Mouse (Mus musculus): ENCODE measurements around the gene Asap2. TPM values are rescaled to one million over a fixed set of nuclear protein-coding genes. Genes with fewer than 3 reads are reported as not detected.

Gene Asap2
- total RNA-seq, 2 experiments from 2014 or later: 37.6 to 40.3 TPM

GRCm38 (mm10) chr12:21159304-21159703, 169.0 kb downstream of the Asap2 start:
- no peak for DNase-seq (ENCODE audit: extremely low spot score in 1 of 2, low spot score in 2 of 2)
- intact Hi-C loops (cut with DNase I): no loop called here

DNA sequence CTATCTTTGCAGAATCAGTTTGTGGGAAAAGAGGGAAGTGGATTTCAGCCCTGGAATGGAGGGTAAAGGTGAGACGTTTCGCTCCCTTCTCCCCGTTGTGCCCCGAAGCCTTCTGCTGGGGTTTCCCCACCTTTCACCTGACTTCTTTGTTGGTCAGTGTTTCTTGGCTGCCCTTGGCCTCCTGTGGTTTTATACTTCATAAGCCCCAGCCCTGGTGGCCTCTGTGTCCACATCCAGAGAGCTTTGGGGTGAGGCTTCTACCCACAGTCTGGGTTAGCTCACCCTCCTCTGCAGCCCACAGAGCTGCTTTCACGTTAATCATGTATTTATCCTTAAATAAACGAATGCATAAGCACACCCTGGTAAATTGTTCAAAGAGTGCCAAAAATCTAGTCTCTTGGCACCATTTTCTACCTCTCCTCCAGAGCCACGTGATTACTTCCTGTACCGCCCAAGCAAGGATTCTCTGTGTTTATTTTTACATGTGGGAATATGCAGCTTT, 170.1 kb downstream of the Asap2 start:
- DNase-seq (ENCODE audit: extremely low spot score in 1 of 2, low spot score in 2 of 2): no peak
- intact Hi-C loops (cut with DNase I): loop anchor here (5.0 kb wide), 2 partner anchors 47 to 48 kb away; no protein-coding TSS in a partner anchor

GRCm38 (mm10) chr12:21161841-21162240, 171.6 kb downstream of the Asap2 start:
- DNase-seq (ENCODE audit: extremely low spot score in 1 of 2, low spot score in 2 of 2): no peak
- intact Hi-C loops (cut with DNase I): loop anchor here (5.0 kb wide), 2 partner anchors 45 to 50 kb away; no protein-coding TSS in a partner anchor

GRCm38 (mm10) chr12:21163706-21164105, 173.4 kb downstream of the Asap2 start:
- DNase-seq (ENCODE audit: extremely low spot score in 1 of 2, low spot score in 2 of 2): no peak
- intact Hi-C loops (cut with DNase I): loop anchor here (5.0 kb wide), 2 partner anchors 44 to 51 kb away; no protein-coding TSS in a partner anchor

DNA sequence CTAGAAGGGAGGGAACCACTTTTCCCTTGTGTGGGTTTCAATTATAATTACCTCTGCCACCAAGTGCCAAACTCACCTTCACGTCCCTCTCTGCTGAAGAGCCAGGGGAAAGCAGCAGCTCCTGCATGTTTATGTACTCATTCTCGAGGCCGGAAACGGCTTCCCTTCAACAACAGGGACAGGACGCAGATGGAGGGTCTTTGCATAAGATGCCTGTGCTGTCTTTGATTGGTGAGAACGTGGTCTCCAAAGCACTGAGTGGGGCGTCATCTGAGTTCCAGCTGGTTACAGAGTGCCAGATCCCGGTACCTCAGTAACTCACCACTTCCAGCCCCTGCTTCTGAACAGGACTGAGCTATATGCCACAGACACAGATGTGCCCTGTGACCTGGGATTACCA, 174.0 kb downstream of the Asap2 start:
- no peak for DNase-seq (ENCODE audit: extremely low spot score in 1 of 2, low spot score in 2 of 2)
- intact Hi-C loops (cut with DNase I): loop anchor here (5.0 kb wide), 2 partner anchors 43 to 52 kb away; no protein-coding TSS in a partner anchor

GRCm38 (mm10) chr12:21165157-21165556, 174.9 kb downstream of the Asap2 start:
- DNase-seq (ENCODE audit: extremely low spot score in 1 of 2, low spot score in 2 of 2): no peak
- intact Hi-C loops (cut with DNase I): no loop called here

DNA sequence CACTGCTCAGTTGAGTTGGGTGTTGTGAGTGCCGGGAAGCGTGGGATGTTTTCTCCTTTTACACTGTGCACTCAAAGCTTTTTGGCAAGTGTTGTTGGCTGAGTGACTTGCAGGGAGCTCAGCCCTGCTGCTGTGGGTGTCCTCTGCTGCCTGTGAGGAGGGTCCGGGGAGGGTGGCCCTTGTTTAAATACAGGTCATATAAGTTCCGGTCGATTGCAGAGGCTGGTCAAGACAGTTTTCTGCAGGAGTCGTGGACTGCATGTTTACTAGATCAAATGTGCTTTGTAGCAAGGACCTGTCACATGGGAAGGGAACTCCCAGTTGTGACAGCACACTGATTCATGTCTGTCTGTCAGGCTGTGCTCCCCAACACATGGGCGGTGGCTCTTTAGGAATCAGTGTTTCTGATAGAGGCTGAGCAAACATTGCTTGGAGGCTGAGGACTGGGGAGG, 175.7 kb downstream of the Asap2 start:
- intact Hi-C loops (cut with DNase I): no loop called here
- no peak for DNase-seq (ENCODE audit: extremely low spot score in 1 of 2, low spot score in 2 of 2)

- intact Hi-C loops (cut with DNase I): no loop called here
- DNase-seq (ENCODE audit: extremely low spot score in 1 of 2, low spot score in 2 of 2): no peak
Observed at GRCm38 (mm10) chr12:21166884-21167575, 176.8 kb downstream of the Asap2 start.

DNA sequence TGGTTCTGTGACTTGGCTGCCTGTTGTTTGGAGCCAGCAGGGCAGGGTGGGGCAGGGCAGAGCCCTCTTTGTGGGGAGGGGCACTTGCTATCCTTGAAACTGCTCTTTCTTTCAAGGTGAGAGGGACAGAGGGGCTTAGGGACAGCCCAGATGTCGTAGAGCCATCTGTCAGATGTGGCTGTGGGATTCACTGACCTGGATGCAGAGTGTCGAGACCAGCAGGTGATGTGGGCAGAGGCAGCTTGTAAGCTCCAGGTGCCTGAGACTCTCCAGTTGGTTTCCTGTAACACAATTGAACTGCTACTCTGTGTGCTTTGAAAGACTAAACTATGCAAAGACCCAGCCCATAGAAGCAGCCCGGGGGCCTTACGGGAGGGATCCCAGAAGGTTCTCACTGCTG, 177.5 kb downstream of the Asap2 start:
- DNase-seq (ENCODE audit: extremely low spot score in 1 of 2, low spot score in 2 of 2): no peak
- intact Hi-C loops (cut with DNase I): no loop called here

DNA sequence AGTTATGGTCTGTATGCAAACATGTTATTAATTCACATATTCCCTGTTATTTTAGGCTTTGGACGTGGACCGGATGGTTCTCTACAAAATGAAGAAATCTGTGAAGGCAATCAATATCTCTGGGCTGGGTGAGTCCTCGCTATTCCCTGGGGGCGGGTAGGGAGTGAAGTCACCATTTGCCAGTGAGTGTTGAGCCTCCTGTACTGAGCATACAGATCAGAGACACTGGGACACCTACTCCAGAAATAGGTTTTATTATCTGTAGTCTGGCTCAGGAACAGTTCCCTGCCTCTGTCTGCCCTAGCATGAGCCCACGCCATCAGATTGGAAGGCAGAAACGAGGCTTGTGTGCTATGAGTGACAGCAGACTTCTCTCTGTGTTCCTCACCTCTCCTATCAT, 177.9 kb downstream of the Asap2 start:
- intact Hi-C loops (cut with DNase I): no loop called here
- DNase-seq (ENCODE audit: extremely low spot score in 1 of 2, low spot score in 2 of 2): no peak

GRCm38 (mm10) chr12:21171776-21172490, 181.7 kb downstream of the Asap2 start:
- intact Hi-C loops (cut with DNase I): no loop called here

DNA sequence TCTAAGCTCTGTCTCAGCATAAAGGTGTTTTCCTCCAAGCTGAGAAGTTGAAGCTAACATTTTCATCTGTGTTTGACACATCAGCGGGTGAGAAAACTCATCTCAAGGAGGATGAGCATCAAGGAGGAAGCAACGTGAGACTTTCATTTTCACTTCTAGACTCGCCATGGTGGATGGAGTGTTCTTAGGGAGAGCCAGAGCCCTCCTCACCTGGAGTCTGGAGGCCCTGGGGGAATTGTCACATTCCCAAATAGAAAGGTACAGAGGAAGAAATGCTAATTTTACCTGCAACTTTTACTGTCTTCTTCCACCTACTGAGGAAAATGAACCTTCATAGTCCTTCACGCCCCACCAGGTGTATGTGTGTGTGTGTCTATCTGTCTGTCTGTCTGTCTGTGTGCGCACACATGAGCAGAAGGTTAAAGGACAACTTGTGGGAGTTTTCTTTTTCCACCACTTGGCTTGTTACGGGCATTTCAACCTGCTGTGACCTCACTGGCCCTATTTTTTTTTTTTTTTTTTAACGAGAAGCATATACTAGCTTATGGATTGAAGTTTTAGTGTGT, 183.7 kb downstream of the Asap2 start:
- intact Hi-C loops (cut with DNase I): no loop called here
- no peak for DNase-seq (ENCODE audit: extremely low spot score in 1 of 2, low spot score in 2 of 2)

More at GRCm38 (mm10) chr12:21171776-21172490, 181.7 kb downstream of the Asap2 start:
- DNase-seq (ENCODE audit: extremely low spot score in 1 of 2, low spot score in 2 of 2): no peak

DNA sequence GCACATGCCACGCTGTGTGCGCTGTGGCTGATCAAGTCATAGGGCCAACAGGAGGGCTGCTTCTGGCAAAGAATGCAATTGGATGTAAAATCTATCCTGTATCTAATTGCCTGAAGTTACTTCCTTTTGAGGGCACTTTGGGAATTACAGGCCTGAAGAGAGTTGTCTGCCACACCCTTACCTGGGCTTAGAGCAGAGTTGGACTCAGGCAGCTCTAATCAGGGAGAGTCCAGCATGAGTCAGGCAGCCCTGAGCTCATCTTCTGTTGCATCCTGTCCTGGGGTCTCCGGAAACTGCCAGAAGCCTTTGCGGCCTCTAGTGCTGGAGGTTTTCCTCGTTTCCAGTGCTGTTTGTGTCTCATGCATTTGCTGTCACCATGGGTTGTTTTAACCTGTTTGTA, 186.1 kb downstream of the Asap2 start:
- intact Hi-C loops (cut with DNase I): no loop called here
- no peak for DNase-seq (ENCODE audit: extremely low spot score in 1 of 2, low spot score in 2 of 2)

DNA sequence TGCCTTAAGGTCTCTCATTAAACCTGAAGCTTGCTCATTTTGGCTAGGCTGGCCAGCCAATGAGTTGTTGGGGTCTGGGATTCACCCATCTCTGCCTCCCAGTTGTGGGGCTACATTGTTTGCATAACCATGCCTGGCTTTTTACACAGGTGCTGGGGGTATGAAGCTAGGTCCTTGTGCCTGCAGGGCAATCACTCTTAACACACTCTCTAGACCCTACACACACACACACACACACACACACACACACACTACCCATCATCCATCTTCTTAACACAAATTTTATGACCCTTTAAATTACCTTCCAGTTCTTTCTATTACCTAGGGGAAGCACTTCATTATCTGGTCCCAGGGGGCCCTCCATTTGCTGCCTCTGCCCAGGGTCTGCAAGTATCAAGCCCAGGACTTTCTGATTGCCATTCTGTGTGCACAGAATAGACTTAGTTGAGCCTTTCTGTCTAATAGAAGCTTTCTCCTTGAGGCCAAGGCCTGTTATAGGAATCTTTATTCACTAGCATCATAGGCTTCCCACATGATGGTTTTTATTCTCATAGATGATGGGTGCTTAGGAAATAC, 187.0 kb downstream of the Asap2 start:
- DNase-seq (ENCODE audit: extremely low spot score in 1 of 2, low spot score in 2 of 2): no peak
- intact Hi-C loops (cut with DNase I): no loop called here

GRCm38 (mm10) chr12:21180091-21180490, 189.8 kb downstream of the Asap2 start:
- intact Hi-C loops (cut with DNase I): no loop called here
- DNase-seq (ENCODE audit: extremely low spot score in 1 of 2, low spot score in 2 of 2): no peak

GRCm38 (mm10) chr12:21182786-21183185, 192.5 kb downstream of the Asap2 start:
- no peak for DNase-seq (ENCODE audit: extremely low spot score in 1 of 2, low spot score in 2 of 2)
- intact Hi-C loops (cut with DNase I): no loop called here

- intact Hi-C loops (cut with DNase I): no loop called here
- no peak for DNase-seq (ENCODE audit: extremely low spot score in 1 of 2, low spot score in 2 of 2)
Observed at GRCm38 (mm10) chr12:21183321-21183720, 193.1 kb downstream of the Asap2 start.

DNA sequence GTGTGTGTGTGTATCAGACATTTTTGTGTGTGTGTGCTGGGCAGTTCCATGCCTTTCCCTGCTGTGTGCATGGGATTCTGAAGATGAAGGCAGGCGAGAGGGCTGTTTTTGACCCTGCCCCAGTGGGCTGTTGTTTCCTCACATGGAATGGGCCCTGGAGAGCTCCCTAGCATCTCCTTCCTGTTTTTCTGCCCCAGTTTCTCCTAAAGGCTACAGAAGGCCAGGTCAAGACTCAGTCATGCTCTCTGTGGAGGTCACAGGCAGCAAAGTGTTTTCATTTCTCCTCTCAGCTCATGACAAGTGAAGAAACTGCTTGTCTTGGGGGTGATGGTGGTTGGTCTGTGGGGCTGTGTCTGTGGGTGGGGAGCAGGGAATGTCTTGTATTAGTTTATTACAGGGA, 195.9 kb downstream of the Asap2 start:
- DNase-seq (ENCODE audit: extremely low spot score in 1 of 2, low spot score in 2 of 2): no peak
- intact Hi-C loops (cut with DNase I): no loop called here

DNA sequence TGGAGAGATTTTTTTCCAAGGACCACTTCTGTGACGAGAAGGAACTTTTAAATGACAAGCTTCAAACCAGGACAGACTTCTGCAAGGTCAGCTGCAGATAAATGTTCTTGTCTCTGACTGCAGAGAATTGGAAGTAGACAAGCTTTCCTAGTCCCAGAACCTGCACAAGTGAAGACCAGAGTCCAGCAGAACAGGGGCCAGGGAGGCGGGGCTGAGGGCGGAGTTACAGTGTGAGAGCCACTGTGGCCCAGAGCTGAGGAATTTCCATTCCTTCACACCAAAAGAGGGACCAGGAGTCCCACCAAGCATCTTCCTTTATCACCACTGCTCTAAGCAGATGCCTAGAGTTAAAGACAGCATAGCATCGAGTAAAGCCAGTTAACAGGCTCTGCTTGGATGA, 198.6 kb downstream of the Asap2 start:
- intact Hi-C loops (cut with DNase I): no loop called here
- DNase-seq (ENCODE audit: extremely low spot score in 1 of 2, low spot score in 2 of 2): peak in 1 of 2 experiments; percentile 60

Data from left cerebral cortex, postnatal 10 days (tissue).